Mouse (Mus musculus): ENCODE data around the gene Igdcc4.
"Not testable (repeated sequence)": the region's sequence is repeated elsewhere in the genome, so short reads cannot be mapped to it uniquely, and the experiment has no call there.

Gene Igdcc4

GRCm38 (mm10) chr9:65100991-65101685, at the start of gene Igdcc4:
Gene Igdcc4, plus strand, starts transcription at chr9:65101486.
- DNase-seq = peak; percentile 16 to 42

GRCm38 (mm10) chr9:65064251-65064650, 37.0 kb upstream of the Igdcc4 start:
- DNase-seq = no peak

DNA sequence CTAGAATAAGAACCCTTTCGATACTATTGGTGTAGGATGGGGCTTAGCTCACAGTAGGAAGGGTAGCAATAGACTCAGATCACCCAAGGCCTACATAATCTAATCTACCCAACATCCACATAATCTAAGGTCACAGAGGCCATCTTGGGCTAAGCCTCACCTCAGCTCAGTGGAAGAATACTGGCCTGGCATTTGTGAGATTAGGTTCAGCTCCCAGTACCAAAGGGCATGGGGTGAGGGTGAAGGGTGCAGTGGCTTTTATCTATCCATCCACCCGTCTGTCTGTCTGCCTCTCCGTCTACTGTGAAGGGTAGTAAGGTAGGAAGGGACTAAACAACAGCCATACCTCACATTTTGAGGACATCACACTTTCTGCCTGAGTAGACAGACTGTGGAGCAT, 30.7 kb upstream of the Igdcc4 start:
- DNase-seq = no peak

DNA sequence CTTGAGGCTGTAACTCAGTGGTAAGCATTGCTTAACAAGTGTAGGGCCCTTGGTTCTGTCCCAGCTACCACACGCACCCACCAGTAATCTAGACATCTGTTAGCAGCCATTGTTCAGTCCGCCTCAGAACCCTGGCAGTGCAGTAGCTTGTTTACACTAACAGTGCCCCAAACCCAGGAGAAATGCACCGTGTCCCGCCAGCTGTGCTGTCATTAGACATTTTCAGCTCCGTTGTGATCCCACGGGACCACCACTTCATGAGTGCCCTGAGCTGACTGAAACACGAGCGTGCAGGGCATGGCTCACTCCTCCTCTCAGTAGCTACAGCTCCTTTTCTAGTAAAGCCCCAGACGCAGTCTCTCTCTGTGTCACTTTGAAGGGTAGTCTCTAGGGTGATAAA, 27.7 kb upstream of the Igdcc4 start:
- DNase-seq = peak in 1 of 2 experiments; percentile 22

GRCm38 (mm10) chr9:65074251-65074650, 27.0 kb upstream of the Igdcc4 start:
- DNase-seq = no peak

GRCm38 (mm10) chr9:65074855-65075493, 26.3 kb upstream of the Igdcc4 start:
- DNase-seq = peak; percentile 14 to 22

- no peak for DNase-seq
Measured at GRCm38 (mm10) chr9:65077536-65077935, 23.8 kb upstream of the Igdcc4 start.

DNA sequence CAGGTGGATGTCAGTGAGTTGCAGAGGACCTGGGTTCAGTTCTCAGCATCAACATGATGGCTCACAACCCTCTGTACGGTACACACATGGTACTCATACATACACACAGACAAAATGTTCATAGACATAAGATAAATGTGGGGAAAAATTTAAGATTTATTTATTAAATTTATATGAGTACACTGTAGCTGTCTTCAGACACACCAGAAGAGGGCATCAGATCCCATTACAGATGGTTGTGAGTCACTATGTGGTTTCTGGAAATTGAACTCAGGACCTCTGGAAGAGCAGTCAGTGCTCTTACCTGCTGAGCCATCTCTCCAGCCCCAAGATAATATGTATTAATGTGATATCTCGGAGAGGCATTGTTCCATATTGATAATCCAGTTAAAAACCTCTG, 21.1 kb upstream of the Igdcc4 start:
- not testable (repeated sequence) for DNase-seq

DNA sequence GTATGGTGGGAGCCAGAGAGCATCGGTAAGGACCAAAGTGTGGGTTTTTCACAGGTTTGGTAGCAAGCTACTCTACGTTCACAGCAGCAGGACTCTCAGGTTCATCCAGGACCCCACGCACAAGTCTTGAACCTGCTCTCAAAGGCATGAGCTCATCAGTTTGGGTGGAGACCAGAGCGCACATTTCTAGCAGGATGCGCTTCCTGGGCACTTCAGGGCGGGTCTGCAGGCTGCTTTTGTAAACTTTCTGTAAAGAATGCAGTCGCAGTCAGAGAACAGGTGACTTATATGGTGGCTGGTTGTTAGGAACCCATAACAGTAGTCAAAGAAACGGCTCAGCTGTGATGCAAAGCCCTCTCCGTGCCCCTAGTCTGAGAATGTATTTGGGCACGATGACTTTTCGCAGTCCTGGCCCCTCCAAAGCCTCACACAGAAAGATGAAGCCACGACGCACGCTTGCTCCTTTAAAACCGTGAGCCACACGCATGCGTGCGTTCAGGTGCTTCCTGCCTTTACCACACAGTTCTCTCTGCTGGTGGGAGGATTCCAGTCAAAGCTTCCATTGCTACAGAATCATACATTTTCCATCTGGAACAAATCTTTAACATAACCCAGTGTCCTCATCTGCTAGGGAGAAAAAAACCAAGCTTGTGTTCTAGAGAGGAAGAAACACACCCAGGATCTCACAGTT, 18.1 kb upstream of the Igdcc4 start:
- DNase-seq = no peak

DNA sequence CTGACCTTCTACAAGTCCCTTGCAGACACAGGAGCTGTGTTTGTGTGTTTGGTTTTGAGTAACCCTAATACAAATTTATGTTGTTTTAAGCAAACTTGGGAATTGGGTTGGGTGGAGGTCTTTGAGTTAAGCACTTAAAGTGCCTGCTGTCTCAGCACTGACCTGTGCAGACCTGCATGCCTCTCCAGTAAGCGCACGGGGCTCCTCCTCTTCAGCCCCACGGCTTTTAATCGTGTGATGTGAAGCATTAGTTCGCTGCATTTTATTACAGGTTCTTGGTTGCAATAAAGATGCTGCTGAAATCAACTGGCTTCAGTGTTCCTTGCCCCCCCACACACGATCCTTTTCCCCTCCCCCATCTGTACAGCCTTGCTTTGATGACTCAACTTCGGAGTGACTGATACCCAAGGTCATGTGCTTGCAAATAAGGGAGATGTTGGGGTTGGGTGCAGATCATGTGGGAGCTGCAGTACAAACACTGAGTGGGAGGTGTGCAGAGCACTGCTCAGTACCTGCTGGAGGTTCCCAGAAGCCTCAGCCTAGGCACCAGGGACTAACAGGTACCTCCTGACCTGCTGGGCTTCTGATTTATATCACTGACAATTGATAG, 17.0 kb upstream of the Igdcc4 start:
- DNase-seq = no peak

DNA sequence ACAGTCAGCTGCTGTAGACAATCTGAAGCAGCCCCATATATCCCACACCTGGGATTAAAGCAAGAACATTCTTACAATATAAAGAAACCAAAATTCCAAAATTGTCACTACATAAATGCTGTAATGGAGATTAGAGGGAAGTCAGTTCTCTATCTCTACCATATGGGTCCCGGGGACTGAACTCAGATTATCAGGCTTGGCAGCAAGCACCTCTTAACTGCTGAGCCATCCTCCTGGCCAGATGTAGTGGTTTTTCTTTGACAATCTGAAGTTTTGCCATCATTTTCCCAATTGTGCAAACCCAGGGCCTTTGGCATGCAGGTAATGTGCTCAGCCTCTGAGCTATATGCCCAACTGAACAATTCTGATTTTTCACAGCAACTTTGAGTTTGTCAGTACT, 16.0 kb upstream of the Igdcc4 start:
- no peak for DNase-seq

GRCm38 (mm10) chr9:65086801-65087200, 14.5 kb upstream of the Igdcc4 start:
- no peak for DNase-seq

DNA sequence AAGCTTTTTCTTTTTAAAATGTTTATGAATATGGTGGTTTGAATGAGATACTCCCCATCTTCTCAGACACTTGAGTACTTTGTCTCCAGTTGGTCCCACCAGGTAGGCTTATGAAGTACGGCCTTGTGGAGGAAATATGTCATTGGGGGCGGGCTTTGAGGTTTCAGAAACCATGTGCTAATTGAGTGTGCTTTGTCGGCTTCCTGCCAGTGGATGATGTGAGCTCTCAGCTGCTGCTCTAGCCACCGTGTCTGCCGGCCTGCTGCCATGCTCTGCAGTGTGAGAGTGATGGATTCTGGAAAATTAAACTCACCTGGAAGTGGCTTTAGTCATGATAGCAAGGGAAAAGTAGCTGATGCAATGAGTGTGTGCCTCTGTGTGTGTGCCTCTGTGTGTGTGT, 13.8 kb upstream of the Igdcc4 start:
- DNase-seq = peak; percentile 35 to 37

- peak; percentile 54 to 77 for DNase-seq
Measured at GRCm38 (mm10) chr9:65094237-65094636, 7.0 kb upstream of the Igdcc4 start.

DNA sequence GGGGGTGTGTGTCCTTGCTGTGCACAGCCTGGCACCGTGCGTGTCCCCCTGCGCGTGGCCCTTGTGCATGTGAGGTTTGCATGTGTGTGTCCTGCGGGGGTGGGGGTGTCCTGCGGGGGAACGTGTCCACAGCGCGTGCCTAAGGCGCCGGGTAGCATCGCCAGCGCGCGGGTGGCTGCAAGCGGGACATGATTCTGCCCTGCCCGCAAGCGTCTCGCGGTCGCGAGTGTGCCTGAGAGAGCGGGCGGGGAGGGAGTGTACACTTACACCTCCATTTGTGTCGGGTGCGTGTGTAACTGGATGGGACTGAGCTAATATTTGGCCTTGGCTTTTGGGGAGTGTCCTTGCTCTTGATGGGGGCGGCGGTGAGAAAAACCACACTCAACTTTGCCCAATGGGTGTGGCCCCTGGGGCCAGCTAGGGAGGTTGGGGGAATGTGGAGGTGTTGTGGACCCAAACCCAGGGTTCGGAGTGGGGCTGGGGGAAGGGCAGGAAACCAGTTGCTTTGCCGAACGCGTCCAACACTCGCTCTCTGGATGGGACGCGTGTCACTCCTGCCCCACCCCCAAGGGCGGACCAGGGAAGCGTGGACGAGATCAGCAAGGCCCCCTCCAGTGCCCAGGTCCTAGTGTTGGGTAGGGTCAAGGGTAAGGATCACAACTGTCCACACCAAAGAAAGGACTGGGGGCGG, 545 bp downstream of the Igdcc4 start:
- DNase-seq = peak; percentile 25 to 49

- DNase-seq = peak; percentile 18 to 42
Measured at GRCm38 (mm10) chr9:65102377-65103172, 1.3 kb downstream of the Igdcc4 start.

GRCm38 (mm10) chr9:65103173-65103752, 2.0 kb downstream of the Igdcc4 start:
- DNase-seq = no peak

DNA sequence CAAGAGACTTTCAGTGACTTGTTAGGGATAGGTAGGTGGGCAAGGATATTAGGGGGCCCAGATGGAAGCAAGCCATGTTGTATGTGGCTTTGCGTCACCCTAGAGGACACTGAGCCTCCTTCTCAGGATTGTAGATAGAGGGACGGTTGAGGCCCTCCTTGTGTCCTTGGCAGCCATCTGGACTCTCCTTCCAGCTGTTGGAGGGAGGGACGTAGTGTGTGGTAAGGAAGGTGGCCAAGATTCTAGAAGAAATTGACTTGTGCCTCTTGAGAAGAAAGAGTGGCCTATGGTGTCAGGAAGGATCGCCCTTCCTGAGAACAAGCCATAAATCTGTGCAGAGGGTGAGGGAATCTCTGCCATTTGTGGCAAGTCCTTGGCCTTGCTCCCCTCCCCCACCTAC, 5.5 kb downstream of the Igdcc4 start:
- no peak for DNase-seq

DNA sequence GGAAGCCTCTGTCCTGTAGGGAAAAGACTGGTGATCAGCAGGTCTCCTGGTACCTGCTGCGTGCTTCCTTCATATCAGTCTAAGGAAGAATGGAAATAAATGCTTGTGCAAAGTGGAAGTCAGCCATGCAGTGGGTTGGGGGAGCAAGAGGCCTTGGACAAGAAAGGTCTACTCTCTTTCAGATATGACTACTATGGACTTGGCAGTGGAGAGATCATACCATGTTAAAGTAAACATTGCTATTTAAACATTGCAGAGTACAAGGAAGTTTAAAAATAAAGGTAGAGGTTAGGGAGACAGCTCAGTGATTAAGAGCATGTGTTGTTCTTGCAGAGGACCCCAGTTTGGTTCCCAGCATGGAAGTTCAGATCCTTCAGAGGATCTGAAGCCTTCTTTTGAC, 6.6 kb downstream of the Igdcc4 start:
- DNase-seq = no peak

DNA sequence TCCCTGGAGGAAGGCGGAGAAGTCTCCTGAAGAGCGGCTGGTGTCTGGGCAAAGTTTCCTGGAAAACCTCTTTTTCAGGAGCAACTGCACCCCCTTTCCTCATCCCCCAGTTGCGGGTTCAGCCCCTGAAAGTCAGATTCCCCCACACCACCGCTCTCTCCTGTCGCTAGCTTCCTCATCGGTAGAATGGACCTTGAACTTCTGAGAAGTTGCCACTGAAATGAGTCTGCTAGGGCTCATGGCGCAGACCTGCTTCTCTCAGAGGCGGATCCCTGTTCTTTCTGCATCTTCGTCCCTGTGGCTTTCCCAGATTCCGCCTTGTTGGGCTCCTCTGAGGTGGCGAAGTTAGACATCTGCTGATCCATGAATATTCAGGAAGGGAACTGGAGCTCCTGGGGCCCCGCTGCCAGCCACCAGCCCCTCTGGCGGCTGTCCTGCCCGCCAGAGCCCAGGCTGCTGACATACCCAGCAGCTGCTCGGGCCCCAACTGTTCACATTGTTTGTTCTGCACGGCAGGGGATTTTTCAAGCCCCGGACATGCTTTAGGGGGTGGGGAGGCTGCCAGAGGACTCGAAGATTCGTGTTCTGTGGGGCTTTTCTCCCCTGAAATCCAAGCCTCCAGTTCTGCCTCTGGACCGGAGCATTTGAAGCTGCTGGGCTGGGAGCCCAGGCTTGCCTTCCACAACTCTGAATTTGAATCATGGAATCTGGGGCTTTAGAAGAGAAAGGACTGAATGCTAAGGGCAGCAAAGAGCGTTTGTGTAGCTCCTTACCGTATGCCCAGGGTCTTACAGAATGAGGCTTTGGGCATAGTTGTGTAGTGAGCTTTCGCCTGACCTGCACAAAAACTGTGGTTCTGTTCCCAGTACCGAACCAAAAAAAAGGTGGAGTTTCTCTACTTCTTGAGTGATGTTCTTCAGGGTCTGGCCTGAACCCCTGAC, 8.1 kb downstream of the Igdcc4 start:
- no peak for DNase-seq

DNA sequence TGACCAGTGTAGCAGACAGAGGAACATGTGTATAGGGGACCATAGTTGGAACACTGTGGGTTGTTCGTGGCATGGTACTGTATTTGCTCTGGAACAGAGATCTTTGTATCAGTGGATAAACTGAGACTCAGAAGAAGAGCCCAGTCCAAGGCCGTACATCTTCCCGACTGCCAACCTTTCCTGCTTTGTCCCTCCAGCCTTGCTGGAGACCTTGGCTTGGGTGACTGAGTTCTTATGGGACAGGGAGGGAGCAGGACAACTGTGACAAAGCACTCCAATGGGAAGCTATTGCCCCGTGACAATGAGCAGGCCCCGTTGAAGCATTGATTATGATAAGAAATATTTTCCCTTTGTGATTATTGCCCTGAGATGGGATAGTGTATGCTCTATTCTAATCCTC, 10.4 kb downstream of the Igdcc4 start:
- no peak for DNase-seq

All from lung, postnatal 4 days (tissue).